Mouse (Mus musculus): Measurements from ENCODE around the gene Zfp318. TPM values are rescaled to one million over a fixed set of nuclear protein-coding genes. Genes with fewer than 3 reads are reported as not detected.

The Zfp318 gene
- total RNA-seq, 1 experiment from 2014 or later, result 28.7 TPM

DNA sequence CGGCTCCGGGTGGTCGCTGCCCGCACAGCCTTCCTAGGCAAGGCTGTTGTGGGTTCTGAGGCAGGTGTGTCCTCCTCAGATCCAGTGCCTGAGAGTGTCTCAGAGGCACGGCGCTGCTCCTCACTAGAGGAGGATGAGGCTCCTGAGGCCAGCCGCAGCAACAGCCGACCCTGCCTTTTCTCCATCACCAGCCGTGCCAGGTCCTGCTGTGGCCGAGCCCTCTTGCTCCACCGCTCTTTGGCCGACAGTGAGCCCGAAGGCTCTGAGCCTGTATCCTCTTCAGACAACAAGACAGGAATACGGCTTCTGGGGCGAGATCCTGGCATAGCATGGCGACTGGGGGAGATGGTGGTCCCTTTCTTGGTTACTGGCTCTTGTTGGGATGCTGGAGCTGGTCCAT is 62.7 kb downstream of the Zfp318 start:
- DNase-seq, result no peak

DNA sequence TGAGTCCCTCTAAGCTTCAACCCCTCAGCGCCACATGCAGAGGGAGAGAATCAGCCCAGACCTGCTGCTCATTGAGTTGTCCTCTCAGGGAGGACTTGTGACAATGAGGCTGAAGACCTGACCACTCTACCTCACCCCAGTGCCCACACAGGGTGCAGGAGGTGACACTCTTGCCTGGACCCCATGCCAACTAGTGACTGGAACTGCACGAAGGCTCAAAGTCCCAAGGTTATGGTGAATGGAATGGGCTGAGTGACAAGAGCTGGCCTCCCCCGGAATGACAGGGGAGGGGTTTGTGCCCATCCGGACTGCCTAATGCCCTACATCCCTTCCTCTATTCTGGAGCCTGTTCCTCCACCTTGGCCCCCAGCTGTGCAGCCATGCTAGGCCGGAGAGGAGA is 69.2 kb downstream of the Zfp318 start:
- no peak for DNase-seq

DNA sequence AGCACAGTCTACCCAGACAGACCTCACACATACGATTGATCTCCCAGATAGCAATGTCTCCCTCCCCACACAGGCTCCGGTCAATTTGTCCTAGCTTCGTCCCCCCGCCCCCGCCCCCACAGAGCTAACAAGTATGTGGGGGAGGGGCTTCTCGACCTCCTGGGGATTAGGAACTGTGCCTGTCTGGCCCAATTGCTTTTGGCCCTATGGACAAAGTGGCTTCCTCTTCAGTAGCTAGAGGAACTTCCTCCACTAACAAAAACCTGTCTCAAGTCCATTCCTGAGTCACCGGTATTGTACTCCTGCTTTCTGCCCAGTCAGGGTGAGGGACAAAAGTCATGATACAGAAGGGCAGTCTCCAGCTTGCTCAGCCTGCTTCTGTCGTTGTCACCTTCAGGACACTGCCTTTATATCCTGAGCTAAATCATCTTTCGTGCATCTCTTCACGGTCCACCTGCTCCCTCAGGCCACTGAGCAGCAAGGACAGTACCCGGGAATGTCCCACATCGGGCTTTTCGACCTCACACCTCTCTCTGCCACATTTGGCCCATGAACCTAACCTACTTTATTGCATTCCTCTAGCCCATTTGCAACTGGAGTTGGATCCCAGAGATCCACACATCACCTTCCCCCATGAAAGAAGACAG is 69.9 kb downstream of the Zfp318 start:
- DNase-seq, result no peak

DNA sequence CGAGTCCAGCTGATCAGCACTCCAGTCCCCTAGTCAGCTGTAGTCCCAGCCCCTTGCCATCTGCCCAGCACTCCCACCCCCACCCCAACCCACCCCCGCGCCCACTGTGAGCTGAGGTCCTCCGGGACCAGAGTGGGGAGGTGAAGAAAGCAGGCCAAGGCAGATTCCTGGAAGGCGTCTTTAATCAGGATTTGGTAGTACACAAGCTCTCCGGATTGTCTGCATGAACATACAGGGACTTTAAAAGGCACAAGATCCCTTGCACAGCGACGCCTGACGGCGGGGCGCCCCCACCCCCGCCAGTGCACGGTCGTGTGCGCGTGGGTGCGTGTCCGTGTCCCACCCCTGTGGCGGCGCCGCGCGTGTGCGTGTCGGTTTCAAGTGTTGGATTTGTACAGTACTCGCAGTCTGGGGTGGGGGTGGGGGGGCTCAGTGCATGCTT is 70.5 kb downstream of the Zfp318 start:
- DNase-seq, result no peak

DNA sequence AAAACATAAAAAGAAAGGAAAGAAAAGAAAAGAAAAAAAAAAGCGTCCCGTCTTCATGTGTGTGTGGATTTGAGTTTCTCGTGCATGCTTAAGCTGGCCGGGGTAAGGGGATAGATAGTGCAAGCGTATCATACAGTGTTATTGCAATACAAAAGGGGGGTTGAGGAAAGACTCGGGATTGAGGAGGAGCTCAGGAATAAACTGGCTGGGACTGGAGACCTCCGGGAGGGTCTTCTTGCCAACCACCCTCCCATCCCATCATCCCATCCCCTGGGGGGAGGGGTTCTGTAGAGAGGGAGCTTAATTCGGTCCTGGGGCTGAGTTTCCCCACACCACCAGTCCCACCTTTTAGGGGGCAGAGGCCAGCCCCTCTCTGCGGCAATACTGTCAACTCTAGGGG is 71.0 kb downstream of the Zfp318 start:
- no peak for DNase-seq

DNA sequence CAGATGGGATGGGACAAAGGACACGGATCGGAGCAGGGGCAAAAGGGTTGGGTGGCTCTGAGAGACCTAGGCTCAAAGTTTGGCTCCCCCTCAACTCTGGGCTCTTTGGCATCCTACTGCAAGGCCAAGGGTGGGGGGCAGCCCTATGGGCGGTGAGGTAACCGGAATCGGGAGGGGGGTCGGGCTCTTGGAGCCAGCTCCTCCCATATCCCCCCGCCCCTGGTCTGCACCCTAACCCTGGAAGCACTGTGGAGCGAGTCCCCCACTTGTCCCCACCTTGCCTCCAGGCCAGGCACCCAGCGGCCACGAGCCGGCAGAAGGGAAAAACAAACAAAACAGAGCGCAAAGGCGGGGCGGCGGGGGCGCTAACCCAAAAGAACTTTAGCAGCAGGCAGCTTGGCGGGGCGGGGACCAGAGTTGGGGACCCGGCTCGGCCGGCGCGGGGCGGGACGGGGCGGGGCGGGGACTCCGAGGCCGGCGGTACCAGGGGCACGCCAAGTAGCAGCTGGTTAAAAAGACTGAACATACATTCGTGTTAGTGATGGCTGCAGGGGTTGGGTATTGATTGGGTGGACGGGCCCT is 71.7 kb downstream of the Zfp318 start:
- peak; percentile 38 for DNase-seq

DNA sequence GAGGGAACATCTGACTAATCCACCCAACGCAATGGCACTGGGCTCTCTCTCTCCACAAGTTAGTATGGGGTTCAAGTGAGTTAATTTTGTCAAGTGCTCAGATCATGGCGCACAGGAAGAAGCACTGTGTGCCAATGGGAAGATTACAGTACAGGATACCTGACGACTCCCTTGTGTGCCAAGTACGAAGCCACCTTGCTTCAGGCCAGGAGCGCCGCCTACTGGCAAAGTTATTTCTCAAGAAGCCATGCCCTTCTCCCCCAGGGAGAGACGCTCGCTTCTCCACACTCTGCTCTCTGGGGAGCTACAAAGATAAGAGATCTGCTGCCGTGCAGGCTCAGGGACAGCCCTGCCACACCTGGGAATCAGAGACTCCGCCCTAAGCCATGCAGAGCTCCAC is 74.3 kb downstream of the Zfp318 start:
- peak; percentile 75 for DNase-seq

DNA sequence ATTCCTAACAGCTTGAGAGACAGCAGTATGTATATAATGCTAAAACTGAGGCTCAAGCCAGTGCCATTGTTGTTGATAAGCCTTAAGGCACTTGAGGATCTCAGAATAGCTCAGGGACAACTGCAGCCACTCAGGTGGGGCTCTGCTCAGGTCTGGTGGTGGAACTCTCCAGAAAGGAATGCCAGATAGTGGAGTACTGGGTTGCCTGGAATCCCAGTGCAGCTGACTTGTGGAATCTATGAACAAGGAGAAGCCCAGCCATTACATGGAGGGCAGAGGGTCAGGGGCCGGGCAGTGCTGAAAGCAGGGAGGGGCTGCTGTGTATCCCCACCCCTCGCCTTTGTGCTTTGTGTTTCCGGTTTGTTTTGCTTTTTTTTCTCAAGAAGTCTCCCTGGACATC is 74.9 kb downstream of the Zfp318 start:
- no peak for DNase-seq

DNA sequence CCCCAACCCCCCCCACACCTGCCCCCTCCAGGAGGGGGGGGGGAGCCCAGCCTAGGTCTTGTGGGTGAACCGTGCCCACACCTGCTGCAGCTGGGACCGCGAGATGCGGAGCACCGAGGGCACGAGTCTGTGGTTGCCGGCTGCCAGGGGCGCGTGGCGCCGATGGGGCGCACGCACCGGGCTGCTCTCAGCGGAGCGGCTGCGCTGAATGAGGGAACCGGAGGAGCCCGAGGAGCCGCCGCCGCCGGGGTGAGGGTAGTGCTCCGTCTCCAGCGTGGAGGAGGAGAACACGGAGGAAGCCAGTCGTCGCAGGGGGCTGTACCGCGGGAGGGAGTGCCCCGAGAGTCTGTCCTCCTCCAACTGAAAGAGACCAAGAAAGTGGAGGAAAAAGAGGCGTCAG is 77.1 kb downstream of the Zfp318 start:
- DNase-seq, result peak; percentile 31

DNA sequence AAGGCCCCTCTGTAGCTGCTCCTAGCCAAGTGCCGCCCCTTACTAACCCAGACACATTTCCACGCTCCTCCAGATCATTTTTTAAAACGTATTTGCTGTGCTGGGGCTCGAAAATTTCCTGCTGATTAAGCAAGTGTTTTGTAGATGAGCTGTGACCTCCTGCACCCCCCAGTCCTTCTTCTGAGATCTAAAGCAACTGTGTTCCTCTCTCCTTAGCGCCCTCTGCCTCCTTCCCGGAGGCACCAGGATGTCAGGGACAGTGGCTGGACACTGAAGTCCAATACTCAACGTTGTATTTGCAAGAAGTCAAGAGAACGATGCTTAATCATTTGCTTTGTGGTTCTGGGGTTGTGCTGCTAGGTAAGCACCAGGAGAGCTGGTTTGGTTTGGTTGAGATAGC is 77.8 kb downstream of the Zfp318 start:
- DNase-seq, result no peak

DNA sequence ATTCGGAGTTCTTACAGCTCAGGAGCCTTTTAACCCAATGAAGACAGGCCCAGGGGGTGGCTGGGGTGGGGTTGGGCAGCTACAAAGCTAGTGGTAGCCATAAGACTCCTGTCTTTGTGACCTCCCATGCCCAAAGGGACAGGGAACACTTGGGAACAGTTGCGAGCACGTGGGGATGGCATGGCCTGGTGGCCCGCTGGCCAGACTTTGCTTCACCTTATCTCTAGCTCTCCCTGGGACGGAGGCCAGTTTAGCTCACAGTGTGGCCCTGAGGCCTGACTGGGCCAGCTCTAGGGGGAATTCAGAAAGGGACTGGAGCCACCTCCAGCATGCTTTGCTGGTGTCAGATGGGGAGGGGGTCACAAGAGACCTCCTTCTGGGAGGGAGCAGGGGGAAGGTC is 78.7 kb downstream of the Zfp318 start:
- peak; percentile 56 for DNase-seq

DNA sequence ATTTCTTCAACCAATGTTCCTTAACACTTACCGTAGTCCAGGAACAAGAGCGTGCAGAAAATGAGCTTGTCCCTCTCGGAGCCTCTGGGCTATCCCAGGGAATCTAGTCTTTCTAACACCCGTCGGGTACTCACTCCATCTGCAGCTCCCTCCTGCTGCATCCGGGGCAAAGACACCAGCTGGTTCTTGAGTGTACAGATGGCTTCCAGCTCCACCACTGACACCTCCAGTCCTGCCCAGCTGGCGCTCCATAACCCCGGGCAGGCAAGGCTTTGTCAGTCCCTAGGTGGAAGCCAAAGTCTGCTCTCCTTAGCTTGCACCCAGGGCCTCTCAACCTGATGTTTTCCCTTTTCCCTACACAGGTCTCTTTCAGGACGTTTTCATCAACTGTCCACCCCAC is 84.3 kb downstream of the Zfp318 start:
- no peak for DNase-seq

Other genes with a start within 250 kb of the Zfp318 start
- gene Rsph9, start 239.5 kb upstream of the Zfp318 start, total RNA-seq (2021), result 4.9 and 6.3 TPM in 2 replicates
- gene Mad2l1bp, start 230.2 kb upstream of the Zfp318 start, total RNA-seq (2021), result 10.8 and 13.9 TPM in 2 replicates
- 74.2 and 90.1 TPM in 2 replicates for gene Gtpbp2, start 222.7 kb upstream of the Zfp318 start, total RNA-seq (2021)
- gene Polh, start 181.1 kb upstream of the Zfp318 start, total RNA-seq (2021), result 37.3 and 38.5 TPM in 2 replicates
- 61.0 and 67.9 TPM in 2 replicates for gene Xpo5, start 180.9 kb upstream of the Zfp318 start, total RNA-seq (2021)
- 73.9 and 74.6 TPM in 2 replicates for gene Polr1c, start 135.7 kb upstream of the Zfp318 start, total RNA-seq (2021)
- gene Yipf3, start 135.7 kb upstream of the Zfp318 start, total RNA-seq (2021), result 135 and 137 TPM in 2 replicates
- gene Lrrc73, start 130.2 kb upstream of the Zfp318 start, total RNA-seq (2021), result 3.7 and 4.8 TPM in 2 replicates
- 44.1 and 44.2 TPM in 2 replicates for gene Tjap1, start 100.7 kb upstream of the Zfp318 start, total RNA-seq (2021)
- gene Dlk2, start 86.3 kb upstream of the Zfp318 start, total RNA-seq (2021), result 0.41 and 0.44 TPM in 2 replicates
- gene Abcc10, start 55.4 kb upstream of the Zfp318 start, total RNA-seq (2021), result 10.1 and 11.5 TPM in 2 replicates
- gene Crip3, start 45.2 kb downstream of the Zfp318 start, total RNA-seq (2021), result 1.1 and 1.2 TPM in 2 replicates
- 0.49 and 14.3 TPM in 2 replicates for gene Slc22a7, start 54.7 kb downstream of the Zfp318 start, total RNA-seq (2021)
- gene Ttbk1, start 103.9 kb downstream of the Zfp318 start, total RNA-seq (2021), result 0.78 and 1.4 TPM in 2 replicates
- 5.3 and 7.8 TPM in 2 replicates for gene Dnph1, start 113.0 kb downstream of the Zfp318 start, total RNA-seq (2021)
- gene Cul9, start 162.7 kb downstream of the Zfp318 start, total RNA-seq (2021), result 17.1 and 20.7 TPM in 2 replicates
- 38.4 and 39.2 TPM in 2 replicates for gene Srf, start 172.4 kb downstream of the Zfp318 start, total RNA-seq (2021)
- gene Ptk7, start 245.8 kb downstream of the Zfp318 start, total RNA-seq (2021), result 13.8 and 16.0 TPM in 2 replicates